Mouse (Mus musculus): ENCODE data around the gene Thoc2. TPM values are rescaled to one million over a fixed set of nuclear protein-coding genes. Genes with fewer than 3 reads are reported as not detected.
"Not testable (repeated sequence)": the region's sequence is repeated elsewhere in the genome, so short reads cannot be mapped to it uniquely, and the experiment has no call there.

The Thoc2 gene
- polyA plus RNA-seq (2017; shearing (Covaris generic)) = 100 to 1,000 TPM; 166 to 195 (median 169) TPM

- no peak for ATAC-seq
Measured at GRCm38 (mm10) chrX:41920574-41920973, at the start of gene Thoc2. Thoc2 (minus strand) TSS chrX:41920674.

- no peak for ATAC-seq
Measured at GRCm38 (mm10) chrX:41970096-41970495, 49.6 kb upstream of the Thoc2 start.

GRCm38 (mm10) chrX:41969341-41969740, 48.9 kb upstream of the Thoc2 start:
- no peak for ATAC-seq

DNA sequence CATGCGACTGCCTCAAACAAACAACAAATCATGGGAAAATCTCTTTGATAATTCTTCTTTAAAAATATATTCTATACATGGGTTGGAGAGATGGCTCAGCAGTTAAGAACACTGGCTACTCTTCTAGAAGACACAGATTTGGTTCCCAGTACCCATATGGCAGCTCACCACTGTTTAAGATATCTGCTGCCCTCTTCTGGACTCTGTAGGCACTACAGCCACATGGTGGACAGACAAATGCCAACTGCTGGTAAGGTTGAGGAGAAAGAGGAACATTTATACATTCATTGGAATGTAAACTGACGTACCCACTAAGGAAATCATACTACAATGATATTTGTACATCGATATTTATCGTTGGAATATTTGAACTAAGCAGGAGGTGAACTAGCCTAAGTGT, 36.7 kb upstream of the Thoc2 start:
- no peak for ATAC-seq

DNA sequence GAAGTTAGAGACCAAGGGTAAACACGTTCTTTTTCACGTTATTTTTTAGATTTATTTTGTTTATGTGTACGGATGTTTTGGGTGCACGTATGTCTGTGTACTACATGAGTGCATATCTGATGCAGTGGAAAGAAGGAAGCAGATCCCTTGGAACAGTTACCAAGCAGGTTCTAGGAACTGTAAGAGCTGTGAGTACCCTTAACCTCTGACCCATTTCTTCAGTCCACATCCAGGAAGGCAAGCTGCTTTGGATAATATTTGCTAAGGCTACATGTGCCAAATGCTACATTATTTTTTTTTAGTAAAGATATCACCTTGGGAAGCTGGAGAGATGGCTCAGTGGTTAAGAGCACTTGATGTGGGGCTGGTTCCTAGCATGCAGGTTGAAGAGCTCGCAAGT, 21.4 kb upstream of the Thoc2 start:
- no peak for ATAC-seq

DNA sequence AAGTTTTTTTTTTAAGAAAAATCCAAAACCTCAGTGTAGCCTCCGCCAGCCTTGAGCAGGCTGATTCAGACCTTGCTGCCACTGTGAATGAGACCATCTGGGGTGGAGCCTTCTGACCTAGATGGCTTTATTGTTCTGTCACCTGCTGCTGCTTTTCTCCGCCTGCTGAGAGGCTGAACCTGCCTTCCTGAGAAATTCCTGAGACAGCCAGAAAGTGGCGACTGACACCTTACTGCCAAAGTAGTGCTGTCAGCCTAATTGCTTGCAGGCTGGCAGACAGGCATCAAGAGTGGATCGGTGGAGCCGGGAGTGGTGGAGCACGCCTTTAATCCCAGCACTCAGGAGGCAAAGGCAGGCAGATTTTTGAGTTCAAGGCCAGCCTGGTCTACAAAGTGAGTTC, 11.3 kb upstream of the Thoc2 start:
- ATAC-seq = not testable (repeated sequence)

DNA sequence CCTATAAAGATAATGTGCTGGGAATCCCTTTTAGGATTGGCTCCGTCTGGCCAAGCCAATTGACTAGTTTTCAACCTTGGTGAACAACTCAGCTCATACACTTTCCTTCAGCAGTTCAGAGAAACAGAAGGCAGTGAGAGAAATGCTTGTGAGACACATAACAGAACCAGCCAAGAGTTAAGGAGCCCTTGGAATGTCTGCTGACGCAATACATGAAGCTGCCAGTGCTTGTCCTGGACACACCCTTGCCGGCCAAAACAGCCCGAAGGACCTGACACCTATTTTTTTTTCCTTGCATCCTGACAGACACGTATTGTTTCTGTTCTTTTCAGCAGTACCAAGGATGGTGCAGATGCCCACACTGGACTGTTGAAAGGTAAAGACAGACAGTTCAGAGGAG, 4.2 kb upstream of the Thoc2 start:
- ATAC-seq = no peak

DNA sequence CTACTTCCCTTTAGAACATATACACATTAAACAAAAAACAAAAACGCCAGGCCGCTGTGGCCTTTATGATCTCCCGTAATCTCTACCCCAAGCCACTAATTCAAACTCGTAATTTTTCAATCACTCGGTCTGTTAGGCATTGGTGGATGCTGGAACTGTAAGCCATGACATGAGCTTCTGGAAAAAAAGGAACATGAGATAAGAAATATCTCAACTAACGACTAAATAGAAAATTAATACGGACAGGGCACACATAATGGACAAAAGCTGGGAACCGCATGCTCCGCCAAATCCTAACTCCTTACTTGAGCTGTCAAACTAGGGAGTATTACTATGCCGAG, 8.4 kb downstream of the Thoc2 start:
- ATAC-seq = no peak

DNA sequence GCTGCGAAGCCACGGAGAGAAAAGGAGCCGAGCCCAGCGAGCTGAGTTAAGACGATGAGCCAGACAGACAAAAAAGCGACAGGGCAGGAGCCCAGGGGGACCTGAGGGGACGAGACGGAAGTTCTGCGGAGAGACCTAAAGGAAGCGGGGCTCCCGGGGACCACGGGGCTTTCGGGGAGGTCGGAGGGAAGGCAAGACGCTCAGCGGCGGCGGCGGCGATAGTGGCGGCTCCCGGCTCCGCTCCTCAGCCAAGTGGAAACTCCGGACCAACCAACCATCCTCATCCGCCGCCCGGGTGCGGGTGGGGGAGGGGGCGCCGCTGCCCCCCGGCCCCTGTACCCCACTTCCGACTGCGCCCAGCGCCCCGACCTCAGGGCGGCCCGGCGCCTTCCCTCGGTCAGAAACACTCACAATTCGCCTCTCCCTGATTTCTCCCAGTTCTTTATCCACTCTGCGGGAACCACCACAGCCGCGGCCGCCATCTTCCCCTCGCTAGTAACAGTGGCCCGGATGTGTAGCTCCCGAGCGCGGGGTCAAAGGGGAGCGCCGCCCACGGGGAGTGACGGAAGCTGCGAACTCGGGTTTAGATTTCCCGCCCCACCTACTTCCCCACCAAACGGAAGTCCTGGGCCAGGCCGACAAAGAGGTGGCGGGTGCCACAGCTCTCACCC, 8.9 kb downstream of the Thoc2 start:
- ATAC-seq = peak; percentile 96

GRCm38 (mm10) chrX:41910981-41911380, 9.5 kb downstream of the Thoc2 start:
- ATAC-seq = no peak

DNA sequence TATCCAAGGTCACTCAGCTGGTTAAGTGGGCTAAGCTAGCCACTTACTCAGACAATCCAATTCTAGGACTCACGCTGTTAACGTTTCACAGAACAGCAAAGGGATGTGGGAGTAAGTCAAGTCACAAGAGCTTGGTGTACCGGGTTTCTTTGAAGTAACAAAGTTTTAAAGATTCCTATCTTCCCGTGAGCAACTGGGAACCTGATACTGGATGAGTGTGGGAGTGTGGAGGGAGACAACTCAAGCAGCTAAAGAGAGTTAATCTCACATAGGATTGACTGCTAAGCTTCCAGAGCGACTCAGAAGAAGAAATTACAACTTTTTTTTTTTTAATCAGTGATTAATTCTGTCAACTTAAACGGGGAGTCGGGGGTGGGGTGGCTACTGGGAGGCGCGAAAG, 10.0 kb downstream of the Thoc2 start:
- ATAC-seq = no peak

DNA sequence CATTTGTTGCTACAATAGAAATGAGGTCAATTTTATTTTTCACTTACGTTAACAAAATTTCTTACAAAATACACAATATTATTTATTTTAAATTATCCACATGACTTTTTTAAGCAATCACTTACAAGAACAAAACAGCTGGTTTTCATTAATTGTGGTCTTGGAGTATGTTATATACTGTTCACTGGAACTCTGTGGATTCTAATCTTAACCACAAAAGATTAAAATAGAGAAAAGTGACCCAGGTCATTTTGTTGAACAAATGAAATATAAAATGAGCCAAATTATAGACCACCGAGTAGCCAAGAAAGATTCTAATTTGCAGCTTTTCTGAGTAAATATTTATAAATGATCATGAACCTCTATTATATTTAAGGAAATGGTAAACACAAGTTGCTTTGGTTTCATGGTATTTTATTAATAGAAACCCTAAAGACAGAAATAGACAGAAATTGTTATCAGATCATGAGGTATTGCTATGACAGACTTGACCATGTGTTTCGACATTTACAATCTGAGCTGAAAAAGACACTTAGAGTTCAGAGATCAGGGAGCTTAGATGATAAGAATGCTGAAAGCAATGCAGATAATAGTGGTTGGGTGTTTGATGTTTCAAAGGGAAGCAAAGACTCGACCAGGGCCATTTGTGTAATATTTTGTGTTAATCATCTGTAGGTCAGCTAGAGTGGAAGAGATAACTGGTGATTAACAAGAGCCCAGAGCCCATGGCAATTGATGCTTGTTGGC, 35.5 kb downstream of the Thoc2 start:
- no peak for ATAC-seq

DNA sequence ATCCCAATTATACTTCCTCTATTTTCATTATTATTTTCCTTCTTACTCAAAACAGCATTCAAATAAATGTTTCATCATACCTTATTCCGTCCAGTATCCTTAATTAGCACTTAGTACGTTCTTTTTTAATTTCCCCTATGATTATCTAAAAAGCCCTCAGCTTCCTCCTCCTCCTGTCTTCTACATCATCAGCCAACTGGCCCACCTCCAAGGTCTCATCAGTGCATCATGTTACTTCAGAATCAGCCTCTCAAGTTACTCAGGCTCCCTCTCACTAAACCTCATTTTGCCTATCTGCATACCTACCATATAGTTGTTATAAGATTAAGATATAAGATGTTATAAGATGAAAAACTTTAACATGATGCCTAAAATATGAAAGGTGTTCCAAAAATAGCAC, 43.9 kb downstream of the Thoc2 start:
- ATAC-seq = no peak

GRCm38 (mm10) chrX:41837823-41838222, 82.7 kb downstream of the Thoc2 start:
- no peak for ATAC-seq

- no peak for ATAC-seq
Measured at GRCm38 (mm10) chrX:41805592-41805991, 114.9 kb downstream of the Thoc2 start.

GRCm38 (mm10) chrX:41793303-41793702, 127.2 kb downstream of the Thoc2 start:
- ATAC-seq = no peak

Other genes starting within 250 kb of the Thoc2 start
- 10 to 100 TPM; 17.1 to 25.9 (median 21.1) TPM for gene Xiap, start 139.0 kb upstream of the Thoc2 start, polyA plus RNA-seq (2017; shearing (Covaris generic))
- gene Stag2, start 228.6 kb upstream of the Thoc2 start, polyA plus RNA-seq (2017; shearing (Covaris generic)) = 100 to 1,000 TPM in 1 of 3 experiments, 10 to 100 TPM in 2; 90.1 to 127 (median 94.0) TPM

Measured in inflammation-experienced regulatory T-cells, adult 6 months (primary cell).